8 mouse cellular contexts compared by ENCODE assay signal in genomic region chr6:91000819-91001525, GRCm38 (mm10). TPM values are rescaled to one million over a fixed set of nuclear protein-coding genes. Genes with fewer than 3 reads are reported as not detected.
DNase-seq lines count a peak whose midpoint lies in the region; ATAC-seq and TF ChIP-seq lines count a peak whose summit lies in the region.

No protein-coding gene starts in this region.

- peak overlapping the region; percentile 57; the same call in 1 of the 2 replicates for H3K27ac ChIP-seq in heart, embryonic 11.5 days (ENCODE audit: low read depth, low read length)
- H3K27ac ChIP-seq in forebrain, postnatal 0 days (ENCODE audit: low read depth, low read length), result no peak overlapping the region
- no peak overlapping the region; the same call in 1 of the 2 replicates for H3K27ac ChIP-seq in midbrain, embryonic 16.5 days (ENCODE audit: low read length)

- intact Hi-C loops in heart, postnatal 25 days (cut with DNase I), result no loop called here

- peaks cover 26% of the 10 kb centered on the region for H3K4me1 ChIP-seq in heart, embryonic 11.5 days (ENCODE audit: control insufficient read depth, insufficient read depth, low read length)
- H3K4me1 ChIP-seq in forebrain, postnatal 0 days (ENCODE audit: insufficient read depth), result no peaks in the 10 kb centered on the region
- H3K4me1 ChIP-seq in midbrain, embryonic 16.5 days (ENCODE audit: control insufficient read depth, insufficient read depth, low read length), result peaks cover 10% of the 10 kb centered on the region

- H3K4me3 ChIP-seq in heart, embryonic 11.5 days (ENCODE audit: low read depth, low read length), result peak overlapping the region; percentile 11
- H3K4me3 ChIP-seq in forebrain, postnatal 0 days (ENCODE audit: low read depth, low read length), result no peak overlapping the region
- no peak overlapping the region for H3K4me3 ChIP-seq in midbrain, embryonic 16.5 days (ENCODE audit: low read depth, low read length)

- 13% methylated on average over 15 of the region's 15 CpGs for WGBS in heart, embryonic 11.5 days (ENCODE audit: insufficient replicate concordance)
- 17% methylated on average over 15 of the region's 15 CpGs for WGBS in forebrain, postnatal 0 days
- WGBS in midbrain, embryonic 16.5 days, result 5% methylated on average over 15 of the region's 15 CpGs

- peak overlapping the region; percentile 51 for H3K4me2 ChIP-seq in heart, embryonic 11.5 days
- H3K4me2 ChIP-seq in forebrain, postnatal 0 days (ENCODE audit: low read depth), result 0 out of 2 replicates have a peak overlapping the region, but pooled peaks have one; percentile 15
- peak overlapping the region; percentile 40 for H3K4me2 ChIP-seq in midbrain, embryonic 16.5 days (ENCODE audit: low read length)

- no peak for DNase-seq in heart, postnatal 25 days (ENCODE audit: low spot score)
- peak; percentile 44 for DNase-seq in Muller cell, postnatal 12 days (ENCODE audit: inconsistent ontology term)
- peak; percentile 30 for DNase-seq in forebrain, postnatal 0 days
- DNase-seq in layer of hippocampus, postnatal 10 days (ENCODE audit: low spot score in 2 of 2), result peak; percentile 28 to 37
- no peak for DNase-seq in testis, postnatal 14 days (ENCODE audit: low spot score)
- DNase-seq in thymus, postnatal 0 days (ENCODE audit: low spot score), result no peak

- ATAC-seq in heart, embryonic 11.5 days (replicated peaks; ENCODE audit: insufficient number of reproducible peaks, low FRiP score, low TSS enrichment), result peak; percentile 61; the same call in 1 of the 2 replicates
- ATAC-seq in forebrain, postnatal 0 days, result peak; percentile 48
- ATAC-seq in midbrain, embryonic 16.5 days, result peak; percentile 61; the same call in 1 of the 2 replicates

- H3K9ac ChIP-seq in heart, embryonic 11.5 days (ENCODE audit: low read depth, low read length), result peak overlapping the region; percentile 2; the same call in 1 of the 2 replicates
- H3K9ac ChIP-seq in forebrain, postnatal 0 days, result no peak overlapping the region; the same call in 1 of the 2 replicates
- H3K9ac ChIP-seq in midbrain, embryonic 16.5 days (ENCODE audit: low read depth, low read length), result 0 out of 2 replicates have a peak overlapping the region, but pooled peaks have one; percentile 3

- H3K27me3 ChIP-seq in heart, embryonic 11.5 days (ENCODE audit: control insufficient read depth, insufficient read depth, low read length), result no peaks in the 10 kb centered on the region
- no peaks in the 10 kb centered on the region for H3K27me3 ChIP-seq in forebrain, postnatal 0 days (ENCODE audit: insufficient read depth, low read length)
- no peaks in the 10 kb centered on the region for H3K27me3 ChIP-seq in midbrain, embryonic 16.5 days (ENCODE audit: control insufficient read depth, insufficient read depth, low read depth, low read length)

- H3K36me3 ChIP-seq in heart, embryonic 11.5 days (ENCODE audit: control insufficient read depth, insufficient read depth, low read length), result no peaks in the 10 kb centered on the region
- no peaks in the 10 kb centered on the region for H3K36me3 ChIP-seq in forebrain, postnatal 0 days (ENCODE audit: insufficient read depth)
- H3K36me3 ChIP-seq in midbrain, embryonic 16.5 days (ENCODE audit: control insufficient read depth, insufficient read depth, low read length), result no peaks in the 10 kb centered on the region

- TF ChIP-seq CTCF in forebrain, postnatal 0 days (IDR thresholded peaks at IDR 0.05; ENCODE audit: low read depth), result no peak

- H3K9me3 ChIP-seq in heart, embryonic 11.5 days (replicated peaks; ENCODE audit: control insufficient read depth, low read length), result no peaks in the 10 kb centered on the region
- no peaks in the 10 kb centered on the region for H3K9me3 ChIP-seq in forebrain, postnatal 0 days (ENCODE audit: low read length)
- no peaks in the 10 kb centered on the region for H3K9me3 ChIP-seq in midbrain, embryonic 16.5 days (replicated peaks; ENCODE audit: control insufficient read depth, low read length, poor library complexity, severe bottlenecking)

RNA-seq across cellular contexts. Expression of gene Iqsec1, which starts 12.5 kb away (rescaled TPM):
- 17.7 and 18.1 TPM in 2 replicates for polyA plus RNA-seq in heart, embryonic 11.5 days (2014; fragmentation: Nextera tagmentation; extraction: Ambion mirVana)
- 100 to 1,000 TPM; 125 to 137 TPM for total RNA-seq in heart, postnatal 25 days (2021)
- 73.2 and 103 TPM in 2 replicates for total RNA-seq in forebrain, postnatal 0 days (2014; rRNA removed)
- 14.9 and 21.8 TPM in 2 replicates for polyA plus RNA-seq in forebrain, postnatal 0 days (2015; fragmentation: Nextera tagmentation; extraction: Ambion mirVana)
- total RNA-seq in layer of hippocampus, postnatal 10 days (2021), result 100 to 1,000 TPM; 194 to 213 TPM
- polyA plus RNA-seq in midbrain, embryonic 16.5 days (2015; fragmentation: Nextera tagmentation; extraction: Ambion mirVana), result 24.6 and 25.6 TPM in 2 replicates
- 4.8 and 5.4 TPM in 2 replicates for polyA plus RNA-seq in thymus, postnatal 0 days (2015; fragmentation: Nextera tagmentation; extraction: Ambion mirVana)

Comparison
In these comparisons a context has a peak if more than half of its experiments do, and no peak if none do; other contexts are left out.
1. DNase-seq: peak in Muller cell, postnatal 12 days (single experiment), forebrain, postnatal 0 days (single experiment) and layer of hippocampus, postnatal 10 days (2 of 2); none in heart, postnatal 25 days (single experiment), testis, postnatal 14 days (single experiment) and thymus, postnatal 0 days (single experiment).
2. Peak in every context shown above with its lines, with median percentiles within 50 percentile points of each other: ATAC-seq and H3K4me2 ChIP-seq.